7 mouse cellular contexts compared by ENCODE assay signal in the genomic region with DNA sequence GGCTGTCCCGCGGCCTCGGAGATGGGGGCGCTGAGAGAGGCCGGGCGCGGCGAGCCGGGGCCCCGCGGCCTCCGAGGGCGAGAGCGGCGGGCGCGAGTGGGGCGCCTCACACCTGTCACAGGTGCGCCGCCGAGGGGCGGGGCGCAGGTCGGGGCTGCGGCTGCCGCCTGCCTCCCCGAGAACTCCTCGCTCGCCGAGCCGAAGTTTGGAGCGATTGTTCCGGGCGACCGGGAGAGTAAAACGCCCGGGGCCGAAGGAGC. TPM values are rescaled to one million over a fixed set of nuclear protein-coding genes. Genes with fewer than 3 reads are reported as not detected.
DNase-seq lines count a peak whose midpoint lies in the region; ATAC-seq lines count a peak whose summit lies in the region.

No protein-coding gene starts in this region.

- peaks cover 25% of the 10 kb centered on the region for H3K4me1 ChIP-seq in lung, embryonic 16.5 days (replicated peaks; ENCODE audit: control insufficient read depth, insufficient read depth, low read length)
- peaks cover 7% of the 10 kb centered on the region for H3K4me1 ChIP-seq in forebrain, embryonic 11.5 days (replicated peaks; ENCODE audit: control insufficient read depth, insufficient read depth, low read length)
- peaks cover 3% of the 10 kb centered on the region for H3K4me1 ChIP-seq in limb, embryonic 11.5 days (ENCODE audit: control insufficient read depth, insufficient read depth, low read length)
- H3K4me1 ChIP-seq in neural tube, embryonic 14.5 days (ENCODE audit: control insufficient read depth, insufficient read depth, low read length), result peaks cover 4% of the 10 kb centered on the region; the same call in 1 of the 2 replicates

- no peak for DNase-seq in lung, postnatal 4 days
- no peak for DNase-seq in forebrain, embryonic 11.5 days (ENCODE audit: low spot score)
- DNase-seq in limb, embryonic 11.5 days (ENCODE audit: low spot score), result peak; percentile 57
- no peak for DNase-seq in right cerebral cortex, postnatal 36 days (ENCODE audit: low spot score in 2 of 2)
- DNase-seq in urinary bladder, postnatal 36 days (ENCODE audit: low spot score in 2 of 2), result no peak

- H3K4me3 ChIP-seq in lung, embryonic 16.5 days (ENCODE audit: low read length), result peak overlapping the region; percentile 87
- peak overlapping the region; percentile 76 for H3K4me3 ChIP-seq in forebrain, embryonic 11.5 days (ENCODE audit: low read depth, low read length)
- H3K4me3 ChIP-seq in limb, embryonic 11.5 days (ENCODE audit: low read depth, low read length), result peak overlapping the region; percentile 76
- peak overlapping the region; percentile 93 for H3K4me3 ChIP-seq in neural tube, embryonic 14.5 days (ENCODE audit: low read depth, low read length)

- H3K4me2 ChIP-seq in lung, embryonic 16.5 days (ENCODE audit: low read depth, low read length), result peak overlapping the region; percentile 66
- H3K4me2 ChIP-seq in forebrain, embryonic 11.5 days (ENCODE audit: low read depth, low read length, severe bottlenecking), result peak overlapping the region; percentile 72
- peak overlapping the region; percentile 94 for H3K4me2 ChIP-seq in limb, embryonic 11.5 days (ENCODE audit: low read depth, severe bottlenecking)
- peak overlapping the region; percentile 77 for H3K4me2 ChIP-seq in neural tube, embryonic 14.5 days (ENCODE audit: low read depth, low read length)

- H3K9ac ChIP-seq in lung, embryonic 16.5 days (ENCODE audit: low read length), result peak overlapping the region; percentile 90
- H3K9ac ChIP-seq in forebrain, embryonic 11.5 days (ENCODE audit: low read length), result peak overlapping the region; percentile 87
- peak overlapping the region; percentile 81 for H3K9ac ChIP-seq in limb, embryonic 11.5 days (ENCODE audit: low read length)
- peak overlapping the region; percentile 93 for H3K9ac ChIP-seq in neural tube, embryonic 14.5 days (replicated peaks; ENCODE audit: low read depth, low read length)

- H3K27ac ChIP-seq in lung, embryonic 16.5 days (ENCODE audit: low read length), result peak overlapping the region; percentile 95
- peak overlapping the region; percentile 8; the same call in 1 of the 2 replicates for H3K27ac ChIP-seq in forebrain, embryonic 11.5 days (ENCODE audit: low read depth, low read length)
- peak overlapping the region; percentile 56 for H3K27ac ChIP-seq in limb, embryonic 11.5 days (replicated peaks; ENCODE audit: low read depth, low read length)
- H3K27ac ChIP-seq in neural tube, embryonic 14.5 days (ENCODE audit: low read depth, low read length), result peak overlapping the region; percentile 85

- H3K36me3 ChIP-seq in lung, embryonic 16.5 days (ENCODE audit: control insufficient read depth, insufficient read depth, low read length), result no peaks in the 10 kb centered on the region
- no peaks in the 10 kb centered on the region for H3K36me3 ChIP-seq in forebrain, embryonic 11.5 days (ENCODE audit: control insufficient read depth, insufficient read depth, low read length)
- no peaks in the 10 kb centered on the region for H3K36me3 ChIP-seq in limb, embryonic 11.5 days (ENCODE audit: control insufficient read depth, insufficient read depth, low read length)
- no peaks in the 10 kb centered on the region for H3K36me3 ChIP-seq in neural tube, embryonic 14.5 days (ENCODE audit: control insufficient read depth, insufficient read depth, low read length)

- no peaks in the 10 kb centered on the region for H3K27me3 ChIP-seq in lung, embryonic 16.5 days (ENCODE audit: control insufficient read depth, insufficient read depth, low read depth, low read length)
- H3K27me3 ChIP-seq in forebrain, embryonic 11.5 days (ENCODE audit: control insufficient read depth, insufficient read depth, low read length), result no peaks in the 10 kb centered on the region
- H3K27me3 ChIP-seq in limb, embryonic 11.5 days (ENCODE audit: control insufficient read depth, insufficient read depth, low read length), result no peaks in the 10 kb centered on the region
- 0 out of 2 replicates have a peak, but pooled peaks cover 2% of the 10 kb centered on the region for H3K27me3 ChIP-seq in neural tube, embryonic 14.5 days (ENCODE audit: control insufficient read depth, insufficient read depth, low read length)

- under 1% methylated on average over 27 of the region's 38 CpGs for WGBS in lung, embryonic 16.5 days
- WGBS in forebrain, embryonic 11.5 days, result 1% methylated on average over 38 of the region's 38 CpGs
- WGBS in limb, embryonic 11.5 days, result 0% methylated on average over 35 of the region's 38 CpGs
- WGBS in neural tube, embryonic 14.5 days, result no CpG with 5 or more reads among the region's 38 CpGs

- no peaks in the 10 kb centered on the region for H3K9me3 ChIP-seq in lung, embryonic 16.5 days (ENCODE audit: control insufficient read depth, low read length)
- no peaks in the 10 kb centered on the region for H3K9me3 ChIP-seq in forebrain, embryonic 11.5 days (ENCODE audit: control insufficient read depth, low read length)
- H3K9me3 ChIP-seq in limb, embryonic 11.5 days (ENCODE audit: control insufficient read depth, low read length), result no peaks in the 10 kb centered on the region
- no peaks in the 10 kb centered on the region for H3K9me3 ChIP-seq in neural tube, embryonic 14.5 days (ENCODE audit: control insufficient read depth, low read length)

- ATAC-seq in lung, embryonic 16.5 days (ENCODE audit: low read depth), result no peak
- ATAC-seq in forebrain, embryonic 11.5 days (replicated peaks; ENCODE audit: low FRiP score), result no peak
- ATAC-seq in limb, embryonic 11.5 days (ENCODE audit: insufficient number of reproducible peaks, low FRiP score, low TSS enrichment, low read depth), result peak; percentile 8; the same call in 1 of the 2 replicates
- no peak for ATAC-seq in neural tube, embryonic 14.5 days (ENCODE audit: low read depth)

RNA-seq across cellular contexts. Expression of a gene that starts 0.5 kb away (rescaled TPM):
- polyA plus RNA-seq in lung, embryonic 16.5 days (2015; fragmentation: Nextera tagmentation; extraction: Ambion mirVana), result 8.9 and 9.1 TPM in 2 replicates
- 6.4 and 8.1 TPM in 2 replicates for polyA plus RNA-seq in forebrain, embryonic 11.5 days (2014; fragmentation: Nextera tagmentation; extraction: Ambion mirVana)
- 3.1 and 3.3 TPM in 2 replicates for polyA plus RNA-seq in limb, embryonic 11.5 days (2014; fragmentation: Nextera tagmentation; extraction: Ambion mirVana)
- polyA plus RNA-seq in neural tube, embryonic 14.5 days (2014; fragmentation: Nextera tagmentation; extraction: Ambion mirVana), result 13.8 and 18.1 TPM in 2 replicates

Comparison
In these comparisons a context has a peak if more than half of its experiments do, and no peak if none do; other contexts are left out.
1. H3K27ac ChIP-seq: peak in every context shown above with its lines; median percentile 95 in lung, embryonic 16.5 days; 85 in neural tube, embryonic 14.5 days; 56 in limb, embryonic 11.5 days; 8 in forebrain, embryonic 11.5 days.